Mouse (Mus musculus): Measurements from ENCODE around the gene Ccdc96. TPM values are rescaled to one million over a fixed set of nuclear protein-coding genes. Genes with fewer than 3 reads are reported as not detected.

Ccdc96 gene
- polyA plus RNA-seq, 1 experiment: 0.57 TPM

- Histone ChIP-seq H3K9me3 (no peaks in the 10 kb centered on the region), H3K36me3 (replicated peaks; ENCODE audit: low read length) (peaks cover 39% of the 10 kb centered on the region), H3K4me3 (replicated peaks) (peak overlapping the region; percentile 94), H3K4me1 (peaks cover 64% of the 10 kb centered on the region), H3K27me3 (replicated peaks) (peaks cover 24% of the 10 kb centered on the region)
- TF ChIP-seq FLI1 (IDR thresholded peaks at IDR 0.05; ENCODE audit: low read length): no peak
- TF ChIP-seq GATA1 (IDR thresholded peaks at IDR 0.05; ENCODE audit: borderline replicate concordance, low read length): no peak
Measured at GRCm38 (mm10) chr5:36485306-36485705, 918 bp downstream of the Ccdc96 start.

GRCm38 (mm10) chr5:36489225-36489624 is 4.8 kb downstream of the Ccdc96 start:
- no peak overlapping the region for H3K4me3 ChIP-seq (replicated peaks)
- H3K9me3 ChIP-seq: no peaks in the 10 kb centered on the region
- peaks cover 48% of the 10 kb centered on the region for H3K36me3 ChIP-seq (replicated peaks; ENCODE audit: low read length)
- H3K27me3 ChIP-seq (replicated peaks): peaks cover 24% of the 10 kb centered on the region
- no peak for TF ChIP-seq GATA1 (IDR thresholded peaks at IDR 0.05; ENCODE audit: borderline replicate concordance, low read length)
- TF ChIP-seq FLI1 (IDR thresholded peaks at IDR 0.05; ENCODE audit: low read length): no peak
- H3K4me1 ChIP-seq: peaks cover 36% of the 10 kb centered on the region

DNA sequence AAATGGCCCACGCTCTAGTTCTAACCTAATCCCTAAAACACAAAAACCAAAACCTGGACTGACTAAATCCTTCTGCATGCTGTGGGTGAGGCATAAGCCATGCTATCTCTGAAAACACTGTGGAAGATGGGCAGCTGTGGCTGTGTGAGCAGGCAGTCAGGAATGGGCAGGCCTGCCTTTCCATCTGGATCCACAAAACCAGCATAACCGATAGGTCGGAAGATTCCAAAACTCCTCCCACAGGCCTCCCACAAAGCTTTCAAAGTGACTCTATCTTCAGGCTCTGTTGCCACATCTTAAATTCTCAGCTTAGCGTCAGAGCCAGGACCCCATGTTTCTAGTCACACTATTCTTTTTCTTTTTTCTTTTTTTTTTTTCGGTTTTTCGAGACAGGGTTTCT is 9.5 kb downstream of the Ccdc96 start:
- no peak overlapping the region for H3K4me3 ChIP-seq (replicated peaks)
- no peaks in the 10 kb centered on the region for H3K27me3 ChIP-seq (replicated peaks)
- H3K4me1 ChIP-seq: peaks cover 11% of the 10 kb centered on the region; the same call in 1 of the 2 replicates
- TF ChIP-seq FLI1 (IDR thresholded peaks at IDR 0.05; ENCODE audit: low read length): no peak
- TF ChIP-seq GATA1 (IDR thresholded peaks at IDR 0.05; ENCODE audit: borderline replicate concordance, low read length): no peak
- no peaks in the 10 kb centered on the region for H3K9me3 ChIP-seq
- peaks cover 84% of the 10 kb centered on the region for H3K36me3 ChIP-seq (replicated peaks; ENCODE audit: low read length)

- H3K27me3 ChIP-seq (replicated peaks): no peaks in the 10 kb centered on the region
- no peak for TF ChIP-seq GATA1 (IDR thresholded peaks at IDR 0.05; ENCODE audit: borderline replicate concordance, low read length)
- TF ChIP-seq FLI1 (IDR thresholded peaks at IDR 0.05; ENCODE audit: low read length): no peak
- H3K36me3 ChIP-seq (replicated peaks; ENCODE audit: low read length): peaks cover 82% of the 10 kb centered on the region
- no peak overlapping the region for H3K4me3 ChIP-seq (replicated peaks)
- peaks cover 5% of the 10 kb centered on the region; the same call in 1 of the 2 replicates for H3K4me1 ChIP-seq
- no peaks in the 10 kb centered on the region for H3K9me3 ChIP-seq
Measured at GRCm38 (mm10) chr5:36494709-36495108, 10.3 kb downstream of the Ccdc96 start.

GRCm38 (mm10) chr5:36505235-36505634 is 20.8 kb downstream of the Ccdc96 start:
- H3K9me3 ChIP-seq: no peaks in the 10 kb centered on the region
- peaks cover 100% of the 10 kb centered on the region for H3K36me3 ChIP-seq (replicated peaks; ENCODE audit: low read length)
- no peak overlapping the region for H3K4me3 ChIP-seq (replicated peaks)
- TF ChIP-seq GATA1 (IDR thresholded peaks at IDR 0.05; ENCODE audit: borderline replicate concordance, low read length) (no peak), FLI1 (IDR thresholded peaks at IDR 0.05; ENCODE audit: low read length) (no peak)
- no peaks in the 10 kb centered on the region for H3K27me3 ChIP-seq (replicated peaks)
- peaks cover 28% of the 10 kb centered on the region for H3K4me1 ChIP-seq

- H3K9me3 ChIP-seq: no peaks in the 10 kb centered on the region
- no peaks in the 10 kb centered on the region for H3K27me3 ChIP-seq (replicated peaks)
- peaks cover 100% of the 10 kb centered on the region for H3K36me3 ChIP-seq (replicated peaks; ENCODE audit: low read length)
- no peak overlapping the region for H3K4me3 ChIP-seq (replicated peaks)
- H3K4me1 ChIP-seq: peaks cover 28% of the 10 kb centered on the region
- TF ChIP-seq FLI1 (IDR thresholded peaks at IDR 0.05; ENCODE audit: low read length): no peak
- no peak for TF ChIP-seq GATA1 (IDR thresholded peaks at IDR 0.05; ENCODE audit: borderline replicate concordance, low read length)
Measured at GRCm38 (mm10) chr5:36505643-36506042, 21.3 kb downstream of the Ccdc96 start.

GRCm38 (mm10) chr5:36508351-36508750 is 24.0 kb downstream of the Ccdc96 start:
- Histone ChIP-seq H3K27me3 (replicated peaks) (no peaks in the 10 kb centered on the region), H3K4me1 (peaks cover 18% of the 10 kb centered on the region; the same call in 1 of the 2 replicates), H3K36me3 (replicated peaks; ENCODE audit: low read length) (peaks cover 100% of the 10 kb centered on the region), H3K9me3 (no peaks in the 10 kb centered on the region), H3K4me3 (replicated peaks) (no peak overlapping the region)
- TF ChIP-seq FLI1 (IDR thresholded peaks at IDR 0.05; ENCODE audit: low read length): no peak
- TF ChIP-seq GATA1 (IDR thresholded peaks at IDR 0.05; ENCODE audit: borderline replicate concordance, low read length): no peak

GRCm38 (mm10) chr5:36510956-36511355 is 26.6 kb downstream of the Ccdc96 start:
- Histone ChIP-seq H3K36me3 (replicated peaks; ENCODE audit: low read length) (peaks cover 97% of the 10 kb centered on the region), H3K4me3 (replicated peaks) (no peak overlapping the region), H3K9me3 (no peaks in the 10 kb centered on the region), H3K27me3 (replicated peaks) (no peaks in the 10 kb centered on the region), H3K4me1 (peaks cover 25% of the 10 kb centered on the region)
- no peak for TF ChIP-seq GATA1 (IDR thresholded peaks at IDR 0.05; ENCODE audit: borderline replicate concordance, low read length)
- no peak for TF ChIP-seq FLI1 (IDR thresholded peaks at IDR 0.05; ENCODE audit: low read length)

DNA sequence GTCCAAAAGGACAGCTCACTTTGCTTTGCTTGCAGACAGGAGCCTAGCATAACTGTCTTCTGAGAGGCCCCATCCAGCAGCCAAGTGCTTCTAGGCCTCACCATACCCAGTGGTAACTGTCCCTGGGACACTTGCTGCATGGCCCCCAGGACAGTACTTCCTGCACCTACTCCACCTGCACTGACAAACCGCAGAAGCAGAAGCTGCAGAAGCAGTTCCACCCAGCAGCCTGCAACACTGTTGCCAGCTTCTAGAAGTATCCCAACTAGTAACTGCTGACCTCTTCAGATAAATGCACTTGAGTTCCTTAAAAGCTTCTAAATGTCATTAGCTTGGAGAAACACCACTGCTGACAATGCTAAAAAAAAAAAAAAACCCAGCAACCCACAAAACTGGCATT is 30.7 kb downstream of the Ccdc96 start:
- H3K36me3 ChIP-seq (replicated peaks; ENCODE audit: low read length): peaks cover 97% of the 10 kb centered on the region
- no peaks in the 10 kb centered on the region for H3K9me3 ChIP-seq
- H3K27me3 ChIP-seq (replicated peaks): no peaks in the 10 kb centered on the region
- H3K4me1 ChIP-seq: peaks cover 40% of the 10 kb centered on the region
- no peak overlapping the region for H3K4me3 ChIP-seq (replicated peaks)
- TF ChIP-seq FLI1 (IDR thresholded peaks at IDR 0.05; ENCODE audit: low read length) (no peak), GATA1 (IDR thresholded peaks at IDR 0.05; ENCODE audit: borderline replicate concordance, low read length) (no peak)

DNA sequence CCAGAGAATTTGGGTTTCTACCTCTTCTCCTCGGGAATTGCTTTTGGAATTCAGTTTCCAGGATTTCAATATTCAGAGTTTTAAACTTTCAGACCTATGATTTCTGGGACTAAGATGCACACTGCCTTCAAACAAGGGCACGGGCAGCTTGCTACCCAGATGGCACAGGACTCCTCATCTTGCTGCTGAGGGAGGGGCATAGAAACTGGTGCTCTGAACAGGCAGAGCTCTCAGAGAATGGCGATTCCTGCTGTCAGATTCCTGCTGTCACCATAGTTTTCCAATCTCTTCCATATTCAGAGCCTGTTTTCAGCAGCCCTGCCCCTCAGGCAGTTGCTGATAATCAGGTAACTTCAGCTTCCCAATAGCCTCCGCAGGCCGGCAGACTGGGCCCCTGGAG is 31.2 kb downstream of the Ccdc96 start:
- no peak overlapping the region for H3K4me3 ChIP-seq (replicated peaks)
- H3K9me3 ChIP-seq: no peaks in the 10 kb centered on the region
- no peaks in the 10 kb centered on the region for H3K27me3 ChIP-seq (replicated peaks)
- H3K36me3 ChIP-seq (replicated peaks; ENCODE audit: low read length): peaks cover 97% of the 10 kb centered on the region
- TF ChIP-seq FLI1 (IDR thresholded peaks at IDR 0.05; ENCODE audit: low read length) (no peak), GATA1 (IDR thresholded peaks at IDR 0.05; ENCODE audit: borderline replicate concordance, low read length) (no peak)
- peaks cover 45% of the 10 kb centered on the region for H3K4me1 ChIP-seq

DNA sequence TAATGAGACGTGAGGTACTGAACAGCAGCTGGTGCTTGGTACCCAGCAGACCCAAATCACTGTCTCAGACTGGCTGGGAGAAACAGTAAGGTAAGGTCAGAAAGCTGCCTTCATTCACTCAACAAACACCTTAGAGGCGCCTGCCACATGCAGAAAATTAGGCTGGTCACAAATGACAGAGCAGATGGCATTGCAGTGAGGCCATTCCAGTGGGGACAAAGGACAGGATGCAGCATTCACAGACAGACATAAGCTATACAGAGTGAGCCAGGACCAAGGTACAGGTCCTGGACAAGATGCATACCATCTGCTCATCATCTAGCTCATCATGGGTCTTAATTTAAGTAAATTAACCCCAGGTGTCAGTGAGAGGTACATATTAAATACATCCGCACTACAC is 33.2 kb downstream of the Ccdc96 start:
- no peak overlapping the region for H3K4me3 ChIP-seq (replicated peaks)
- TF ChIP-seq GATA1 (IDR thresholded peaks at IDR 0.05; ENCODE audit: borderline replicate concordance, low read length): no peak
- no peak for TF ChIP-seq FLI1 (IDR thresholded peaks at IDR 0.05; ENCODE audit: low read length)
- no peaks in the 10 kb centered on the region for H3K27me3 ChIP-seq (replicated peaks)
- H3K9me3 ChIP-seq: no peaks in the 10 kb centered on the region
- peaks cover 97% of the 10 kb centered on the region for H3K36me3 ChIP-seq (replicated peaks; ENCODE audit: low read length)
- H3K4me1 ChIP-seq: peaks cover 52% of the 10 kb centered on the region

All from megakaryocyte, embryonic 14.5 days (primary cell).